Mouse (Mus musculus) liver, postnatal 0 days (tissue): ENCODE data around the gene Neurog1.

Experiments
- CTCF ChIP-seq: sonication (generic); IDR thresholded peaks from 2 replicates; pipeline ENCODE4 v1.5.1; 2016; ENCODE audit warnings: antibody characterized with exemption, low read depth
- EP300 ChIP-seq: IDR thresholded peaks from 2 replicates; pipeline ENCODE4 v1.6.1; 2016; ENCODE audit warnings: antibody characterized with exemption, low read depth, mild to moderate bottlenecking

GRCm38 (mm10) chr13:56295586-56295942 lies 43.6 kb upstream of the Neurog1 start:
- TF ChIP-seq EP300, result no peak
- TF ChIP-seq CTCF, result no peak
